Mouse (Mus musculus) limb, embryonic 10.5 days (tissue): ENCODE results near the gene Dclk3. TPM values are rescaled to one million over a fixed set of nuclear protein-coding genes. Genes with fewer than 3 reads are reported as not detected.

Source experiments
- DNase-seq: peaks from one replicate; pipeline ENCODE4 v3.0.0-alpha.2; 2017; ENCODE audit warnings: low spot score
- H3K27ac ChIP-seq: fragments of 300-500 bp; sonication (generic); 2 replicates; pipeline ENCODE4 v1.5.1; 2016; ENCODE audit warnings: mild to moderate bottlenecking
- H3K27me3 ChIP-seq: fragments of 300-500 bp; sonication (generic); 2 replicates; pipeline ENCODE4 v1.6.1; 2016; ENCODE audit warnings: low read depth, mild to moderate bottlenecking; ENCODE audit not compliant: poor library complexity, severe bottlenecking
- H3K36me3 ChIP-seq: fragments of 300-500 bp; sonication (generic); 2 replicates; pipeline ENCODE4 v1.6.1; 2016; ENCODE audit warnings: mild to moderate bottlenecking, moderate library complexity
- H3K4me1 ChIP-seq: fragments of 300-500 bp; sonication (generic); 2 replicates; pipeline ENCODE4 v1.6.1; 2016
- H3K4me3 ChIP-seq: fragments of 300-500 bp; sonication (generic); 2 replicates; pipeline ENCODE4 v1.5.1; 2016; ENCODE audit warnings: mild to moderate bottlenecking, moderate library complexity
- H3K9me3 ChIP-seq: fragments of 300-500 bp; sonication (generic); replicated peaks from 2 replicates; pipeline ENCODE4 v1.6.1; 2016; ENCODE audit warnings: mild to moderate bottlenecking
- WGBS: fragments of 180-500 bp; shearing (Covaris S2); methylation state at CpG from one replicate; pipeline ENCODE4 v1.1.7; 2016; 5-methylcytosine and 5-hydroxymethylcytosine counted together
- polyA plus RNA-seq: library from polyadenylated mRNA; unstranded; fragments of >200 nt; fragmentation: Nextera tagmentation; extraction: Ambion mirVana; gene quantifications from 2 replicates; pipeline ENCODE4 v1.2.1, GENCODE M21; 2016

The Dclk3 gene
- polyA plus RNA-seq, 1 experiment from 2014 or later: 0.20 TPM

DNA sequence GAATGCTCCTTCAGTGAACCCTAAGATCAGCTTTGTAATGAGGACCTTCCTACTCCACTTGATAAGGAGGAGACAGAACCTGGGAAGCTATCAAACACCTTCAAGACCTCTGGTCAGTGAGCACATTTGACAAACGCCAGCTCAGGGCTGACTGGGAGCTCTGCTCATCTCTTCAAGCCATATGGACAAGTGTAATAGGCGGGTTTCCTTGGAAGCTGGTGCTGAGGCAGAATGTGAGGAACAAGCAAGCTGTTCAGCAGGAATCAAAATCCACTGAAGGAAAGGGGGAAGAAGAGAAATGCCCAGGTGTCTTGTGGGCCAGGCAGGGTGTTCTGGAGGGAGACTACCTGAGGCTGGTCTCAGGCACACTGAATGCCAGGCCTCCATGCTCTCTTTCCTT is 17.0 kb upstream of the Dclk3 start:
- peaks cover 5% of the 10 kb centered on the region; the same call in 1 of the 2 replicates for H3K4me1 ChIP-seq
- no peak for DNase-seq
- no peaks in the 10 kb centered on the region for H3K9me3 ChIP-seq
- H3K27ac ChIP-seq: no peak overlapping the region
- WGBS: 76% methylated on average over 2 of the region's 2 CpGs
- H3K36me3 ChIP-seq: no peaks in the 10 kb centered on the region
- no peaks in the 10 kb centered on the region for H3K27me3 ChIP-seq
- no peak overlapping the region for H3K4me3 ChIP-seq

DNA sequence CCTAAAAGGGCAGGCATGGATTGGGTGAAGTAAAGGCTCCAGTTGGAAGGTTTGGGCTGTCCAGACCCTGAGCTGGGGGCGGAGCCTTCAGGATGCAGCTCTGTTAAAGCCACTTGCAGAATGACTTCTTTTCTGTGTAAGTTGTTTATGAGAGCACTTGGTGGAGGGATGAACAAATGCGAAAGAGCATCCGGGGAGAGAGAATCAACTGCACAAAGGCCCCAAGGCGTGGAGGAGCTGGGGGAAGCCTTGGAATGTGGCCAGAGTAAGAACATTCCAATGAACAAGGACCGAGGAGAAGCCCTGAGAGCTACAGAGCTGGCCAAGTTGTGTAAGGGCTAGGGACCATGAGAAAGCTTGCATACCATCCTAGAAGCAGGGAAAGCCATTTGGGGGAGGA is 16.3 kb upstream of the Dclk3 start:
- Histone ChIP-seq H3K27ac (no peak overlapping the region), H3K4me3 (no peak overlapping the region), H3K4me1 (peaks cover 5% of the 10 kb centered on the region; the same call in 1 of the 2 replicates), H3K36me3 (no peaks in the 10 kb centered on the region), H3K9me3 (no peaks in the 10 kb centered on the region), H3K27me3 (no peaks in the 10 kb centered on the region)
- WGBS: 81% methylated on average over 5 of the region's 5 CpGs
- DNase-seq: no peak

DNA sequence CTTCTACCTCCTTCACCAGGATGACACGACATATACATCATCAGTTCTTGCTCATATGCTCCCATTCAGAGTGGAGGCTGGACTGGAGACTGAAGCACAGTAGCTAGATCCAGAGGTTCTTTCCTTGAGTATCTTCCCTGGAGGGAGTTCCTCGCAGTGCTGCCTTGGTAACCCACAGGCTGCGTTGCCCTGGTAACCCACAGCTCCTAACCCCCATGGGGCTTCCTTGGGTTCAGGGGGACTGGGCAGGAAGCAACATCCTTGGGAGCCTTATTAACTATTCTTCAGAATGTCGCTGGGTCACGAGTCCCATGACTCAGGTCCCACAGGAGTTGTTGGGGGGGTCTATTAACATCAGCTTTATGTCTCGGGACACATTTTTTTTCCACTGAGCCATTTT is 13.8 kb upstream of the Dclk3 start:
- H3K4me1 ChIP-seq: peaks cover 5% of the 10 kb centered on the region; the same call in 1 of the 2 replicates
- H3K27ac ChIP-seq: no peak overlapping the region
- no peaks in the 10 kb centered on the region for H3K36me3 ChIP-seq
- no peaks in the 10 kb centered on the region for H3K9me3 ChIP-seq
- no peak for DNase-seq
- no peaks in the 10 kb centered on the region for H3K27me3 ChIP-seq
- H3K4me3 ChIP-seq: no peak overlapping the region
- 77% methylated on average over 6 of the region's 6 CpGs for WGBS

DNA sequence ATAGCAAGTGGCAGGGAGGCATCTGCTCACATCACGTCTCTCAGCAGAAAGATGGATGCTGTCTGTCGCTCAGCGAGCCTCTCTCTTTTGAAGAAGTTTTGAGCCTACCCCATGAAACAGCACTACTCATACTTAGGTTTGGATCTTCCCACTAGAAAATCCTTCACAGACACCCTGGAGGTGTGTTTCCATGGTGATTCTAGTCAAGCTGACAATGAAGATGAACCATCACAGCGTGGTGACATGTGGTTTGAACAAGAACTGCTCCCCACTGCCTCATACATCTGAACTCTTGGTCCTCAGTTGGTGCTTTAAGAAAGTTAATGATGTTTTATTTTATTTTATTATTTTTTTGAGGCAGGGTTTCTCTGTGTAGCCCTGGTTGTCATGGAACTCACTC is 12.9 kb upstream of the Dclk3 start:
- H3K9me3 ChIP-seq: no peaks in the 10 kb centered on the region
- no peak for DNase-seq
- no peak overlapping the region for H3K27ac ChIP-seq
- peaks cover 5% of the 10 kb centered on the region; the same call in 1 of the 2 replicates for H3K4me1 ChIP-seq
- 89% methylated on average over 4 of the region's 4 CpGs for whole genome bisulfite sequencing
- no peak overlapping the region for H3K4me3 ChIP-seq
- no peaks in the 10 kb centered on the region for H3K27me3 ChIP-seq
- no peaks in the 10 kb centered on the region for H3K36me3 ChIP-seq

DNA sequence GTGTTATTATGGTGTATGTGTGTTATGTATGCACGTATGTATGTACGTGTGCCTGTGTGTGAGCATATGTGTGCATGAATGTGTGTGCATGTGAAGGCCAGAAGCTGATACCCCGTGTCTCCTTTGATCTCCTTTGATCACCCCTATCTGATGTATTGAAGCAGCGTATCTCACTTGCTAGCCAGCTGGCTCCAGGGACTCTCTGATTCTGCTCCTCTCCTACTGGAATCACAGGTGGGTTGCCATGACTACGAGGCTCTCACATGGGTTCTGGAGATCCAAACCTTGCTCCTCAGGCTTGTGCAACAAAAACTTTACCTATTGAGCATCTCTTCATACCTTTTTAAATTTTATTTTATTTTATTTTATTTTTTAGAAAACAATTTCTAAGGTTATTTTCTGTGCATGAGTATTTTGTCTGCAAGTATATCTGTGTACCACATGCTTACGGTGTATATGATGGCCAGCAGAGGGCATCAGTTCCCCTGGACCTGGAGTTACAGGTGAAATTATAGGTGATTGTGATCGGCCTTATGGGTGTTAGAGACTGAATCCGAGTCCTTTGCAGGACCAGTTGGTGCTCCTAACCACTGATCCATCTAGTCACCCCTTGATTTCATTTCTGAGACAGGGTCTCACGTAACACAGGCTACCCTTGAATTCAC is 10.9 kb upstream of the Dclk3 start:
- no peaks in the 10 kb centered on the region for H3K27me3 ChIP-seq
- no peak overlapping the region for H3K27ac ChIP-seq
- H3K4me3 ChIP-seq: no peak overlapping the region
- peaks cover 5% of the 10 kb centered on the region; the same call in 1 of the 2 replicates for H3K4me1 ChIP-seq
- DNase-seq: no peak
- 85% methylated on average over 9 of the region's 9 CpGs for WGBS
- H3K9me3 ChIP-seq: no peaks in the 10 kb centered on the region
- H3K36me3 ChIP-seq: no peaks in the 10 kb centered on the region

DNA sequence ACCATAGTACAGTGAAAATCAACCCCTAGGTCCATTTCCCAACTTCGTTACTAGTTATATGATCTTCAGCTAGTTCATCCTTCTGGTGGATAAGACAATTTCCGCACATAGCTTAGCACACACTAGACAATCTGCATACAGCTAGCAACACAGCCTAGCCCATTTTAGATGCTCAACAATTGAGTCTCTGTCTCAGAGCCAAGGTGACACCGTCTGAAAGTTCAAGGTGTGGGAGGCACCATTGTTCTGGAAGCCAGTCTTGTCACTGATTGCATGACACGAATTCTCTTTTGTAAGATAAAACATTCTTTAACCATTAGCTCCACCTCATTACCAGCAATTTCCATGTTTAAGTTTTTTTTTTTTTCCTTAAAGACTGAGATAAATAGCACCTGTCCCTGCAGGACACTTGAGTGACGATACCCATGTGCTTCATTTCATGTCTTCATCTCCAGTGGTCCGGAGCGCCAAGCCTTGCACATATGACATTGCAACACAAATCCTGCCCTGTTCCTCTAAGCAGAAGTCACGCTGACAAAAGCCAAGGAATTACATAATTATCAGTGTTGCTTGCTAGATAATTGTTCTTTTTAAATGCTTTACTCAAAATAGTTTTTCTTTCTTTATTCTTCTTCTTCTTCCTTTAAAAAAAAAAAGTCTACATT is 10.1 kb upstream of the Dclk3 start:
- DNase-seq: no peak
- Histone ChIP-seq H3K27me3 (no peaks in the 10 kb centered on the region), H3K27ac (no peak overlapping the region), H3K36me3 (no peaks in the 10 kb centered on the region), H3K4me1 (peaks cover 5% of the 10 kb centered on the region; the same call in 1 of the 2 replicates), H3K9me3 (no peaks in the 10 kb centered on the region), H3K4me3 (no peak overlapping the region)
- 83% methylated on average over 8 of the region's 8 CpGs for WGBS

DNA sequence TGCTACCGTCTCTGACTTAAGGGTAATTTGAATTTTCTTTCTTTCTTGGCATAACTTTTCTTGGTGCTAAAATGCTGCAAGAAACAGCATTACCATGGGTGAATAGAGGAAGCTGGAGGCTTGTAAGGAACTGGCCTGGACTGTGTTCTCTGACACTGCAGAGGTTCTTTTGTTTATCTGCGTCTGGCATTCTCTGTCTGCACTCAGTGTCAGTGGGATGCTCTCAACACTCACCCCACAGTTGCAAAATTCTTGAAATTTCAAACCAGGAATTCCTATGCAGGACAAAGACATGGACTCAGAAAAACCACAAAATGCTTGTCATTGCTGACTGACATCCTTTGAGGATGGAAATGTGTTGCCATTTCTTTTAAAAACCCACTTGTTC is 9.5 kb upstream of the Dclk3 start:
- no peaks in the 10 kb centered on the region for H3K9me3 ChIP-seq
- peaks cover 5% of the 10 kb centered on the region; the same call in 1 of the 2 replicates for H3K4me1 ChIP-seq
- H3K36me3 ChIP-seq: no peaks in the 10 kb centered on the region
- no peak overlapping the region for H3K27ac ChIP-seq
- H3K4me3 ChIP-seq: no peak overlapping the region
- 72% methylated on average over 2 of the region's 2 CpGs for WGBS
- DNase-seq: no peak
- no peaks in the 10 kb centered on the region for H3K27me3 ChIP-seq

DNA sequence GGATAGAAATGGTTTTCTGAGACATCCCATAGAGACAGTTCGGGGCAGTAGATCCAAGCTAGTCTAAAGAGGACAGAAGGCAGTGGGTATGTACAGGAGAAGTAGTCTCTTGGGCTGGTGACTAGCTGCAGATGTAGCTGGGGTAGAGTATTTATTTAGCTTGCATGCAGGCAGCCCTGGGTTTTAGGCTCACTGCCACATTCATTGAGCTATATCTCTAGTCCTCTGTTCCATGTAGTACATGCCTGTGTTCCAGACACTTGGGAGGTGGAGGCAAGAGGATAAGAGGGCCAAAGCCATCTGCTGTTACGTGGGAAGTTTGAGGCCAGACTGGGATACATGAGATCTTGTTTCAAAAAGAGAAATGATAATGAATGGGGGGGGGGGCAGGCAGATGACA is 3.5 kb upstream of the Dclk3 start:
- Histone ChIP-seq H3K9me3 (no peaks in the 10 kb centered on the region), H3K27ac (no peak overlapping the region), H3K4me1 (peaks cover 10% of the 10 kb centered on the region), H3K4me3 (no peak overlapping the region), H3K36me3 (no peaks in the 10 kb centered on the region), H3K27me3 (peaks cover 35% of the 10 kb centered on the region)
- no peak for DNase-seq
- WGBS: 90% methylated on average over 2 of the region's 2 CpGs

DNA sequence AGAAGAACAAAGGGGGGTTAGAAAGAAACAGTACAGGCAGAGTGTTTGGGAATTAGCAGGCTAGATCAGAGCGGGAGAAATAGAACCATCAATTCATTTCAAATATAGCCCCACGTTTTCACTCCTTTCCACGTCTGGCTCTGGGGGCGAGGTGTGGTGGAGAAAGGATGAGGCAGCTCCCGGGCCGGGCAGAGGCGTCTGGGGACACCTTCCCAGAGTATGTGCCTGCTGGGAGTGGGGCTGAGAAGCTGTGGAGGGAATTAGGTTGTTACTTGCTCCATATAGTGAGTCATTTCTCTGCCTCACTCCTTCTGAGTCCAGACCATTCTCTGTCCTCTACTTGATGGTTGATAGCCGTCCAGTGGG is 938 bp downstream of the Dclk3 start:
- no peak overlapping the region for H3K4me3 ChIP-seq
- 46% methylated on average over 8 of the region's 8 CpGs for WGBS

DNA sequence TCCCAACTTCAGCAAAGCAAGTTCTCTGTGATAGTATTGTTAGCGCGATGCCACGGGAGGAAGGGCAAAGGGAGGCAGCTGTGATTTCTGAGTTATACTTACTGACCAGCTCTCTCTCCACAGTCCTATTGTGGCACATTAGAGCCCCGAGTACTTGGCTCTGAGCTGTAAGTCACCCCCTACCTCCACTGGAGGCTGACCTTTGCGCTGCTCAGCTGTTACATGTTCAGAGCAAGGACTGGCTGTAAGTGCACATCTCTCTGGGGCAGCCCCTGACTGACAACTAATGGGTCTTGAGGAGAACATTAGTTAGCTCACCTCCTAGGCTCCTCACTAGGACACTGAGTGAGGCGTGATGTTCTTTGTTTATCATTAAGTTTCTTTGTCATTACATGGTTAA is 1.6 kb downstream of the Dclk3 start:
- no peak for DNase-seq
- Histone ChIP-seq H3K9me3 (no peaks in the 10 kb centered on the region), H3K27me3 (peaks cover 49% of the 10 kb centered on the region), H3K4me1 (peaks cover 10% of the 10 kb centered on the region), H3K4me3 (no peak overlapping the region), H3K36me3 (no peaks in the 10 kb centered on the region), H3K27ac (no peak overlapping the region)
- 79% methylated on average over 6 of the region's 6 CpGs for WGBS

More for the DNA sequence above, 938 bp downstream of the Dclk3 start:
- no peaks in the 10 kb centered on the region for H3K9me3 ChIP-seq
- H3K27me3 ChIP-seq: peaks cover 49% of the 10 kb centered on the region
- no peaks in the 10 kb centered on the region for H3K36me3 ChIP-seq
- no peak for DNase-seq
- no peak overlapping the region for H3K27ac ChIP-seq
- H3K4me1 ChIP-seq: peaks cover 10% of the 10 kb centered on the region

DNA sequence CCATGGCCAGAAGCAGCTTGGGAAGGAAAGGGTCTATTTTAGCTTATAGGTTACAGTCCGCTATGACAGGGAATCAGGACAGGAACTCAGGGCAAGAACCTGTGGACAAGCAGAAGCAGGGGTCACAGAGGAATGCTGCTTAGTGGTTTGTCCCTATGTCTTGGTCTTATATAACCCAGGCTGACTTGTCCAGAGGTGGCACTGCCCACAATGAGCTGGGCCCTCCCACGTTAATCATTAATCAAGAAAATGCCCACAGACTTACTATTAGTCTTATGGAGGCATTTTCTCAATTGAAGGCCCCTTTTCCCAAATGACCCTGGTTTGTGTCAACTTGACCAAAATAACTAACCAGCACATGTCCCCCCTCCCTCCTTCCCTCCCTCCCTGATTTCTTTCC is 2.3 kb downstream of the Dclk3 start:
- Histone ChIP-seq H3K4me1 (peaks cover 10% of the 10 kb centered on the region), H3K27ac (no peak overlapping the region), H3K4me3 (no peak overlapping the region), H3K9me3 (no peaks in the 10 kb centered on the region), H3K36me3 (no peaks in the 10 kb centered on the region), H3K27me3 (peaks cover 49% of the 10 kb centered on the region)
- no peak for DNase-seq
- WGBS: 88% methylated on average over 2 of the region's 2 CpGs

DNA sequence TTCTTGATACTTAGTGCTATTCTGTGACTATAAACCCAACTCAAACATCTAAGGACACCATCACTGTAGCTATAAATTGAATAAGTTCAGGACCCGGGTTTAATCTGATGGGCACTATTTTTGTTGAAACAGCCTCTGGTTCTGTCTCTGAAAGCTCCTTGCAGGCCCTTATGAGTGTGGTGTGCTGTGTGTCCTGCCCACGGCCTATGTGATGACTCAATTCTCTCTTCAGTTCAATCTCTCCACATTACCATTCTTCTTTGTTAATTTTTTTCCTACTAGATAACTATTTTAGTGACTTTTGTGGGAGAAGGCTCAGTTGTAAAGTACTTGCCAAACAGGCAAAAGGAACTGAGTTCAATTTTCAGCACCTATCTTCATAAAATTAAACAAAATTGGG is 7.3 kb downstream of the Dclk3 start:
- 91% methylated on average over 2 of the region's 2 CpGs for whole genome bisulfite sequencing

DNA sequence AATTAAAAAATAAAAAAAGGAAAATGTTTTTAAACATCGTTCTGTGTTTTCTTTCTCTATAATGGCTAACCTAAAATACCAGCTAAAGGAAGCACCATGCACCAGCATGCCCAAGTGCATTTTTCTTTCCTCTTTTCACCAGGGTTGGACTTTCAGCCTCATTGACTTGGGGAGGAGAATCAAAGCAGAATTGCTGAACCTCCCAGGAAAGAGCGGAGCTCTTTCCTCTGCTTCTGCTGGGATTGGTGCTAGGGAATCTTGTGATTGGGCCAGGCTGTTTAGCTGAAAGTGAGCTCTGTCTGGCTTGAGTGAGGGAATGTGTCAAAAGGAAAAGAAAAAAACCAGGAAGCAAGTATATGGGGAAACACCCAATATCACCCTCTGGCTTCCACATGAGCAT is 10.1 kb downstream of the Dclk3 start:
- H3K9me3 ChIP-seq: no peaks in the 10 kb centered on the region
- no peaks in the 10 kb centered on the region for H3K36me3 ChIP-seq
- no peak for DNase-seq
- peaks cover 5% of the 10 kb centered on the region; the same call in 1 of the 2 replicates for H3K4me1 ChIP-seq
- no peak overlapping the region for H3K4me3 ChIP-seq
- no peaks in the 10 kb centered on the region for H3K27me3 ChIP-seq
- H3K27ac ChIP-seq: no peak overlapping the region
- WGBS: 89% methylated on average over 2 of the region's 2 CpGs

More for the DNA sequence above, 7.3 kb downstream of the Dclk3 start:
- Histone ChIP-seq H3K27ac (no peak overlapping the region), H3K27me3 (peaks cover 6% of the 10 kb centered on the region), H3K9me3 (no peaks in the 10 kb centered on the region), H3K4me1 (peaks cover 5% of the 10 kb centered on the region; the same call in 1 of the 2 replicates), H3K36me3 (no peaks in the 10 kb centered on the region), H3K4me3 (no peak overlapping the region)
- DNase-seq: no peak
